Mouse (Mus musculus): ENCODE data around the gene Gm2956. TPM values are rescaled to one million over a fixed set of nuclear protein-coding genes. Genes with fewer than 3 reads are reported as not detected.

Gene Gm2956
- polyA plus RNA-seq (2014; fragmentation: Illumina TruSeq; extraction: RNeasy Lipid Tissue Mini Kit (QIAGEN cat#74804); ENCODE audit: low read depth, low replicate concordance): not detected

GRCm38 (mm10) chr14:3332087-3332677, at the start of gene Gm2956:
TSS of gene Gm2956 (plus strand) at chr14:3332627.

GRCm38 (mm10) chr14:3394793-3395192, 62.4 kb downstream of the Gm2956 start, which contains the start of gene Gm10413:
TSS of gene Gm10413 (plus strand) at chr14:3395093.

Other genes with a start within 250 kb of the Gm2956 start
- not detected for gene Gm10340, start 198.6 kb upstream of the Gm2956 start, polyA plus RNA-seq (2014; fragmentation: Illumina TruSeq; extraction: RNeasy Lipid Tissue Mini Kit (QIAGEN cat#74804); ENCODE audit: low read depth, low replicate concordance)
- not detected for gene Gm5795, start 144.4 kb upstream of the Gm2956 start, polyA plus RNA-seq (2014; fragmentation: Illumina TruSeq; extraction: RNeasy Lipid Tissue Mini Kit (QIAGEN cat#74804); ENCODE audit: low read depth, low replicate concordance)
- 1.8 TPM for gene D830030K20Rik, start 124.1 kb upstream of the Gm2956 start, polyA plus RNA-seq (2014; fragmentation: Illumina TruSeq; extraction: RNeasy Lipid Tissue Mini Kit (QIAGEN cat#74804); ENCODE audit: low read depth, low replicate concordance)
- gene Gm10413, start 62.5 kb downstream of the Gm2956 start, polyA plus RNA-seq (2014; fragmentation: Illumina TruSeq; extraction: RNeasy Lipid Tissue Mini Kit (QIAGEN cat#74804); ENCODE audit: low read depth, low replicate concordance): not detected
- not detected for gene Gm10409, start 80.0 kb downstream of the Gm2956 start, polyA plus RNA-seq (2014; fragmentation: Illumina TruSeq; extraction: RNeasy Lipid Tissue Mini Kit (QIAGEN cat#74804); ENCODE audit: low read depth, low replicate concordance)
- gene Gm3005, start 95.5 kb downstream of the Gm2956 start, polyA plus RNA-seq (2014; fragmentation: Illumina TruSeq; extraction: RNeasy Lipid Tissue Mini Kit (QIAGEN cat#74804); ENCODE audit: low read depth, low replicate concordance): not detected
- not detected for gene Gm10408, start 116.8 kb downstream of the Gm2956 start, polyA plus RNA-seq (2014; fragmentation: Illumina TruSeq; extraction: RNeasy Lipid Tissue Mini Kit (QIAGEN cat#74804); ENCODE audit: low read depth, low replicate concordance)